Mouse (Mus musculus) heart, postnatal 0 days (tissue): Measurements from ENCODE around the gene Pfkfb2.

Experiments
- CTCF ChIP-seq: IDR thresholded peaks from 2 replicates; pipeline ENCODE4 v1.5.1; 2016; ENCODE audit warnings: antibody characterized with exemption, control low read depth, low read depth
- EP300 ChIP-seq: IDR thresholded peaks from 2 replicates; pipeline ENCODE4 v1.6.1; 2016; ENCODE audit warnings: antibody characterized with exemption, low read depth

GRCm38 (mm10) chr1:130775234-130775633 is 46.2 kb upstream of the Pfkfb2 start:
- TF ChIP-seq CTCF (no peak), EP300 (no peak)
